Mouse (Mus musculus) heart, embryonic 11.5 days (tissue): ENCODE results near the gene Camk2d. TPM values are rescaled to one million over a fixed set of nuclear protein-coding genes. Genes with fewer than 3 reads are reported as not detected.

Experiments
- ATAC-seq: fragments of 200-750 bp; cut with Nextera tagmentation; replicated peaks from 2 replicates; pipeline ENCODE4 v1.8.0; 2017; ENCODE audit warnings: moderate library complexity; ENCODE audit not compliant: insufficient number of reproducible peaks, low FRiP score, low TSS enrichment
- H3K27ac ChIP-seq: fragments of 300-500 bp; sonication (generic); 2 replicates; pipeline ENCODE4 v1.5.1; 2014; ENCODE audit warnings: mild to moderate bottlenecking, low read depth, low read length
- H3K27me3 ChIP-seq: fragments of 300-500 bp; sonication (generic); 2 replicates; pipeline ENCODE4 v1.6.1; 2014; ENCODE audit warnings: mild to moderate bottlenecking, low read length, mixed read lengths; ENCODE audit not compliant: control insufficient read depth, insufficient read depth
- H3K36me3 ChIP-seq: fragments of 300-500 bp; sonication (generic); 2 replicates; pipeline ENCODE4 v1.6.1; 2014; ENCODE audit warnings: mild to moderate bottlenecking, low read length, moderate library complexity, mixed read lengths; ENCODE audit not compliant: control insufficient read depth, insufficient read depth
- H3K4me1 ChIP-seq: fragments of 300-500 bp; sonication (generic); 2 replicates; pipeline ENCODE4 v1.6.1; 2014; ENCODE audit warnings: low read length; ENCODE audit not compliant: control insufficient read depth, insufficient read depth
- H3K4me2 ChIP-seq: fragments of 300-500 bp; sonication (generic); 2 replicates; pipeline ENCODE4 v1.6.1; 2014; ENCODE audit warnings: mild to moderate bottlenecking, moderate library complexity
- H3K4me3 ChIP-seq: fragments of 300-500 bp; sonication (generic); 2 replicates; pipeline ENCODE4 v1.5.1; 2014; ENCODE audit warnings: low read depth, low read length
- H3K9ac ChIP-seq: fragments of 300-500 bp; sonication (generic); 2 replicates; pipeline ENCODE4 v1.6.1; 2014; ENCODE audit warnings: mild to moderate bottlenecking, low read depth, low read length, moderate library complexity
- H3K9me3 ChIP-seq: fragments of 300-500 bp; sonication (generic); replicated peaks from 2 replicates; pipeline ENCODE4 v1.6.1; 2016; ENCODE audit warnings: low read length; ENCODE audit not compliant: control insufficient read depth
- WGBS: fragments of 180-500 bp; shearing (Covaris S2); extraction: QIAGEN DNeasy Blood & Tissue Kit; methylation state at CpG from one replicate; pipeline ENCODE4 v1.1.7; 2014; ENCODE audit not compliant: insufficient replicate concordance; 5-methylcytosine and 5-hydroxymethylcytosine counted together
- polyA plus RNA-seq: library from polyadenylated mRNA; unstranded; fragments of >200 nt; fragmentation: Nextera tagmentation; extraction: Ambion mirVana; gene quantifications from 2 replicates; pipeline ENCODE4 v1.2.1, GENCODE M21; 2014

Gene Camk2d
- polyA plus RNA-seq, 1 experiment from 2014 or later, result 106 TPM

DNA sequence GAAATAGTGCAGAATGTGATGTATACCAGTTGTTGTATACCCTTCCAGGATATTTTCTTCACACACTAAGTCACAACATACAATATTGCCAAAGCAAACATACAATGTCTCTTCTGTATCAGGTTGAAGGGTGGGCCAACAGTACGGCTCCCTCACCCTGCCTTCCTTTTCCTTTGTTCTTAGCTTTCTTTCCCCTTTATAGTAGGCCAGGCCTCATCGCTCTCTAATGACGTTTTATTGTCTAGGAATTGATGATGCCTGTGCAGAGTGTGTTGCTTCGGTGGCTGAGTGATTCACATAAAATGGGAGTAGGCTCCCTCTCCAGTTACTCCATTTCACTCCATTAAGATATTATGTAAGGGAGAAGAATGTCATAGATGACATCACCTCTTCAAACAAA lies 290.5 kb downstream of the Camk2d start:
- Histone ChIP-seq H3K4me2 (no peak overlapping the region), H3K27ac (no peak overlapping the region), H3K9ac (no peak overlapping the region), H3K36me3 (no peaks in the 10 kb centered on the region), H3K9me3 (no peaks in the 10 kb centered on the region), H3K27me3 (no peaks in the 10 kb centered on the region), H3K4me1 (no peaks in the 10 kb centered on the region), H3K4me3 (no peak overlapping the region)
- WGBS, result 78% methylated on average over 4 of the region's 4 CpGs
- no peak for ATAC-seq

Other genes with a start within 250 kb of the Camk2d start
- 0.26 and 0.34 TPM in 2 replicates for gene Arsj, start 232.6 kb upstream of the Camk2d start, polyA plus RNA-seq